ENCODE assay signal across 19 mouse cellular contexts in genomic region chr13:99666086-99666485, GRCm38 (mm10).
"Had no signal": no experiment of that assay in that cellular context is flagged by ENCODE, and none has a peak within 500 bp of the region (broad histone marks: within the 10 kb centered on the region; RNA-seq: fewer than 3 reads in every experiment).

No protein-coding gene starts in this region.

- H3K9me3 ChIP-seq: midbrain, embryonic 10.5 days; midbrain, embryonic 12.5 days; neural tube, embryonic 12.5 days; neural tube, embryonic 15.5 days had no signal

- H3K27me3 ChIP-seq: midbrain, embryonic 12.5 days; neural tube, embryonic 12.5 days; neural tube, embryonic 15.5 days had no signal

- H3K4me3 ChIP-seq: midbrain, embryonic 10.5 days; midbrain, embryonic 12.5 days; myocyte; neural tube, embryonic 12.5 days; neural tube, embryonic 15.5 days had no signal

- H3K4me2 ChIP-seq: lung, embryonic 14.5 days; midbrain, embryonic 12.5 days; neural tube, embryonic 12.5 days; neural tube, embryonic 15.5 days had no signal

- H3K9ac ChIP-seq: liver, embryonic 14.5 days; lung, embryonic 14.5 days; midbrain, embryonic 12.5 days; neural tube, embryonic 12.5 days; neural tube, embryonic 15.5 days had no signal

- H3K36me3 ChIP-seq: midbrain, embryonic 10.5 days; midbrain, embryonic 12.5 days; neural tube, embryonic 12.5 days; neural tube, embryonic 15.5 days had no signal

- DNase-seq: lung, adult 18-20 months; lung, embryonic 14.5 days; lung, postnatal 10 days; lung, postnatal 4 days; midbrain, embryonic 14.5 days; retina, postnatal 1 day; right cerebral cortex, adult 18-20 months; right cerebral cortex, postnatal 25 days; right cerebral cortex, postnatal 4 days; spleen, adult 18-20 months; thymus, adult 18-20 months; thymus, postnatal 25 days; thymus, postnatal 4 days had no signal

- H3K27ac ChIP-seq: liver, embryonic 14.5 days; midbrain, embryonic 10.5 days; midbrain, embryonic 12.5 days; neural tube, embryonic 12.5 days; neural tube, embryonic 15.5 days had no signal
